Mouse (Mus musculus): Measurements from ENCODE around the gene Ncs1. TPM values are rescaled to one million over a fixed set of nuclear protein-coding genes. Genes with fewer than 3 reads are reported as not detected.
A peak's percentile ranks its signal among the peaks of the same experiment; 100 is the strongest.

Ncs1 gene
- 100 to 1,000 TPM; 236 to 243 TPM for total RNA-seq (2021)
- long read RNA-seq, experiment 1, full-length matches to known transcripts, result 220 of 338 reads
- long read RNA-seq, experiment 1, partial matches to known transcripts, result 106 of 338 reads
- long read RNA-seq, experiment 1, other reads (novel, unspliced or antisense), result 12 of 338 reads
- long read RNA-seq, experiment 2, full-length matches to known transcripts, result 89 of 198 reads
- long read RNA-seq, experiment 2, partial matches to known transcripts, result 105 of 198 reads
- long read RNA-seq, experiment 2, other reads (novel, unspliced or antisense), result 4 of 198 reads

DNA sequence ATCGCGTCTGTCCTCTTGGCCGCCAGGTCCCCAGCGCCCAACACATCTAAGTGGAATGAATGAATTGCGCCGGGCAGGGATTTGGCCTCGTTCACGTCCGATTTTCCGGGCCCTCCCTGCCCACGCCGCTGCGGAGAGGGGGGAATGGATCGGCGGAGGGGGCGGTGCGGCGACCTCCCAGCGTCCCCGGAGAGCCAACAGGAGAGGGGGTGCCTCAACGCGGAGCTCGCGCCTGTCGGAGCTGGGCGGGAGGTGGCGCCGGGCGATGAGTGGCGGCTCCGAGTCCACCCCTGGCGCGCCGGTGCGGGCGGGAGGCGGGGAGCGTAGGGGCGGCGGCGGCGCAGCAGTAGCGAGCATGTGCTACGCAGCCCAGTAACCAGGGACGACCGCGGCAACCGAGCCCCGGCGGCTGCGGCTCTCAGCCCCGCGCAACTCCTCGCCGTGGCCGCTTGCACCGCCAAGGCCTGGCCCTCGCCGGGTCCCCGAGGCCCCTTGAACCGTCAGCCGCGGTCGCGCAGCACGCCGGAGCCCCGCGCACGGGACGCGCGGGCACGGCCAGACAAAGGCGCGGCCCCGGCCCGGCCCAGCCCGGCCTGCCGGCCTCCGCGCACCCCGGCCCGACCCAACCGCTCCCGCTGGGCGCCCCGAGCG lies at the start of gene Ncs1:
Ncs1 (plus strand) TSS at position 333 of the 651 bp plus-strand sequence.
- DNase-seq (ENCODE audit: low spot score in 2 of 2), result peak; percentile 86 to 92

DNA sequence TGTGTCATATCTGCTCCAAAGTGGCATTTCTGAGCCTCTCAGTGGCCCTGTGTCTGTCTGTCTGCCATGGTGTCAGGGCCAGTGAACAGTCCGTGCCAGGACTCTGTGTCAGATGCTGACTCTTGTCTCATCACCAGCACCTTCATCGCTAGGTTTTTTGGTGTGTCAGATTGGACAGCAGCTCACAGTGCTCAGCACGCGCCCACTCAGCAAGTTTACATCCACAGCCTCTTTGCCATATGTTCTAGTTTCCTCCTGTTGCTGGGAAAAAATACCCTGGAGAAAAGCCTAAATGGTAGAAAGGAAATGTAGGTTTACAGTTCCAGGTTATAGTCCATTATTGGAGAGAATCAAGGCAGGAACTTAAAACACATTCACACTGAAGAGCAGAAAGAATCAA lies 47.0 kb upstream of the Ncs1 start:
- DNase-seq (ENCODE audit: low spot score in 2 of 2), result peak; percentile 47 to 60

DNA sequence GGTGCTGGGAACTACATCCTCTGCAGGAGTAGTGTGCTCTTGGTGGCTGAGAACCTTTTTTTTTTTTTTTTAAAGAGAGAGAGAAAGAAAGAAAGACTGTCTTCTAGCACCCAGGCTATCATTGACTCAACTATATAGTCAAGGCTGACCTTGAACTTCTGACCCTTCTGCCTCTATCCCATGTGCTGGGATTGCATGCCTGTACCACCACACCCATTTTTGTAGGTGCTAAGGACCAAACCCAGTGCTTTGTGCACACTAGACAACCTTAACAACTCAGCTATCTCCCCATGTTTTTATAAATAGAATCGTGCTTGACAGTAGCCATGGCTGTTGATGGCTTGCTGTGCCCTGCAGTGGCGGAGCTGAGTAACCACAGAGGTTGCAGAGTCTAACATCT lies 45.6 kb upstream of the Ncs1 start:
- no peak for DNase-seq (ENCODE audit: low spot score in 2 of 2)

DNA sequence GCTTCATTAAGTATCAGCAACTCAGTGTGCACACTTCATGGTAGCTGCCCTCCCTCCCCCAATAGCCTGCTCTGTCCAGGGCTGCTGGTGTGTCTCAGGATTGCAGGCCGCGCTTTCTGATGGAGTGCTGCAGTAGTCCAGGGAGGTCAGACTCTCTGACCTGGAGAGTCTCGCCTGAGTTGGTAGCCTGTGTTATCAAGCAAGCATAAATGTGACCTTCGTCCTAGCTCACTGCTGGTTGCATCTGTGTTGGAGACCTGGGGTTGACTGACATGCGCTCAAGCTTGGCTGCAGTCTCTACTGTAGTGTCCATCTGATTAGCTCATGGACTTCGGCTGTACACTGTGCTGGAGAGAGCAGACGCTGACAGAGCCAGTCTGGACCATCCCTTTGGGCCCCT lies 43.8 kb upstream of the Ncs1 start:
- DNase-seq (ENCODE audit: low spot score in 2 of 2), result no peak

DNA sequence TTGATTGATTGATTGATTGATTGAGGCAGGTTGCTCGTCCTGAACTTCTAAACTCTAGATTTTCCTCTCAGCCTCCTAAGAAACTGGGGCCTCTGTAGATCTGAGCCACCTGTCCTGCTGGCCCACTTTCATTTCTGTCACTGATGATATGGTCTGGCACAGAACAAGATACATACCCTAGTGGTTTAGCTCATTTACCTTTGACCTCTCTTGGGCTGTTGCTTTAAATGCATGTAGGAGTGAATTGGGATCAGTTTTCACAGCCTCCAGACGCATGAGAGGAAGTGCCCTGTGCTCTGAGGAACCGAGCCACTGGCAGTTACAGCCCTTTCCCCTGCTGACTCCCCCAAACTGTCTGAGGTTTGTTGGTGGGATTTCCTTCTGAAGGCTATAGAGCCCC lies 43.3 kb upstream of the Ncs1 start:
- DNase-seq (ENCODE audit: low spot score in 2 of 2), result no peak

DNA sequence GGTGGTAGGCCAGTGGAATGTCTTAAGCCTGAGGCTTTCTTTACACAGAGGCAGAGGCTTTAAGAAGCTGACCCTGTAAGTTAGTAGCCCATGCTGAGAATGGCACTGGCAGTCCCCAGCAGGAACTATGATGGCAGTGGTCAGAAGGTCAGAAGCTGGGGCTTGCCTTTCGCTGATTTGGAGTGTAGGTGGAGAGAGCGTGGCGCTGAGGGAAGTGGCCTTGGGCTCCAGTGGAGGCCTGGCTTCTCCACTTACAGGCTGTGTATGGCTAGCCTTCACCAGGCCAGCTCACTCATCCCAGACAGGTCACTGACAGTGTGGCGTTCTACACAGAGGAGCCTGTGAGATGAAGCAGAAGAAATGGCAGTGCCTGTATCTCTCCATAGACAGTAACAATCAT lies 42.7 kb upstream of the Ncs1 start:
- no peak for DNase-seq (ENCODE audit: low spot score in 2 of 2)

DNA sequence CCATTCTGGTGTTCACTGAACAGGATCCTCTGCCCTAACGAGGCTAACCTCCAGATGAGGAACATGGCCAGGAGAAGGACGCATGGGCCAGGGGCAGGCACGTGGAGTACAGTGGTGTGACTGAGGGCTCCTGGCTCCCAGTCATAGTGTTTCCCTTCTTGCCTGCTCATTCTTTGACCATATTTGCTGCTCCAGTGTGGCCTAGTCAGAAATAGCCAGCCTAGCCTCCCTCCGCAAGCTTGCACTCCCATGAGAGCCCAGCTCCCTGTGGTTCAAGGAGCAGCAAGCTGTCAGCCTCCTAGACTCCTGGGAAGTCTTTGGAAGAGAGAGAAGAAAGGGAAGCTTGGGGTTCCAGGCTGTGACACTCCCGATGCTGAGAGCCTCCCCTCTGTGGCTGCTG lies 40.9 kb upstream of the Ncs1 start:
- DNase-seq (ENCODE audit: low spot score in 2 of 2), result no peak

DNA sequence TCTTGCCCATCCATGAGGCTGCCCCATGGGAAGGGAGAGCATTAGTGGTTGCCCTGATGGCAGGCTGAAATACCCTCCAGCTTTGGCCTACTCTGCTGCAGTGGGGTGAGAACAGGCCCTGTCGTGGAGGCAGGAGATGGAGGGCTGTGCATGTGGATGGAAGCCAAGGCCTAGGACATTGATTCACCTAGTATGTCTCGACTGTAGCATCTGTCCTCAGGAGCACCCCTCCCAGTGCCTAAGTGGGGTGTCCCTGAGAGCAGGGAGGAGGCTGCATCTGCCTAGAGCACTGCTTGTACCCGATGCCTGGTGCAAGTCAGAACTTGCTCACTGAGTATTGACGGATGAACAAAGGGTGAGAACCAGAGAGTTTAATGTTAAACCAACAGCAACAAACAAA lies 39.4 kb upstream of the Ncs1 start:
- no peak for DNase-seq (ENCODE audit: low spot score in 2 of 2)

DNA sequence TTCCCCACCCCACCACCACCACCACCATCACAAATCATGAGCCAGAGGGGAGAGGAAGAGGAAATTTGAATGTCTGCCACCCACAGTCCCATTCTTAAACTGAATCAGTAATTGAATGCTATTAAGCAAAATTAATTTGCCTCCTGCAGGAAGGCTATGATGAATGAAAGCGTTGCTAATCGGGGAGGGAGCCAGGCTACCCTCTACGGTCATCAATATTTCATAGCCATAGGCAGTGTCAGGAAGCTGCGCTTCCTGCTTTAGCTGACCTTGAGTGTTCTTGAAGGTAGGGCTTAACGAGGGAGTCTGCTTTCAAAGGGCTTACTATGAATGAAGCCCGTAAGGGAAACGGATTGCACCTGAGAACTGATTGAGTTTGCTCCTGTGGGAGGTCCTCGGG lies 38.7 kb upstream of the Ncs1 start:
- no peak for DNase-seq (ENCODE audit: low spot score in 2 of 2)

DNA sequence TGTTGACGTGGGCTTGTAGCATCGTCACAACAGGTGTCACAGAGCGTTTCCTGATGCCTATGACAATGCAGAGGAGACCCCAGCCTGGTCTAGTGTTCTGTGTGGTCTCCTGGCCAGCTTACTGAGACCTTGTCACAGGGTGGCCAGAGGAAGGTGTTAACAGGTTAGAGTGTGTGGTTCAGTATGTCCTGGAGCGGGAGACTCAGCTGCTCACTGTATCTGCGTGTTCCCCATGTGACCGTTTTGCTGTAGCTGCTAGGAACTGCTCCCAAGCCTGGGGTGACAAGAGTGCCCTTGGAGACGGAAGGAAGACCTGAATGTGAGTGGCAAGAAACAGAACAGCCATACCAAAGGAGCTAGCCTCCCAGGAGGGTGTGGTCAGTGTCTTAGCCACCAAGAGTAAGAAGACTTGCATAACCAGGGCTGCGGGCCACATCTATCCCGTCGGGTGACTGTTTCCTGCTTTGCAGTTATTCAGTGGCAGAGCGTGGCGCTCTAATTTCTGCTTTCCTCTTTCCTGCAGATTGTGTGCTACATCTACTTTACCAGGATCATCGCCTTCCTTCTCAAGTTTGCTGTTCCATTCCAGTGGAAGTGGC lies 37.0 kb upstream of the Ncs1 start:
- no peak for DNase-seq (ENCODE audit: low spot score in 2 of 2)

DNA sequence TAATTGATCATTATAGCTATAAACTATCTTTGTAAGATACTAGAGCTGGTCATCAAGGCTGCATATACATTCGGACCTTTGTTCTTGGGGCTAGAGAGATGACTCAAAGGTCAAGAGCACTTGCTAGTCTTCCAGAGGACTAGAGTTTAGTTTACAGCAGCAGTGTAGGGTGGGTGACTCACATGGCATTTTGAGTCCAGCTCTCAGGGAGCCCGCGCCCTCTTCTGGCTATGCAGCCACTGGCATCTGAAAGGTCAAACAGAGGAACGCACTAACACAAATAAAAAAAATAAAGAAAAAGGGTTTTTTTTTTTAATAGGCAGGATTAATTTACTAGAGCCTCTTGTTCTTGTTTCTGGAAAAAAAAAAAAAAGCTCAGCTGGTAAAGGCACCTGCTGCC lies 36.1 kb upstream of the Ncs1 start:
- peak in 1 of 2 experiments; percentile 30 for DNase-seq (ENCODE audit: low spot score in 2 of 2)

DNA sequence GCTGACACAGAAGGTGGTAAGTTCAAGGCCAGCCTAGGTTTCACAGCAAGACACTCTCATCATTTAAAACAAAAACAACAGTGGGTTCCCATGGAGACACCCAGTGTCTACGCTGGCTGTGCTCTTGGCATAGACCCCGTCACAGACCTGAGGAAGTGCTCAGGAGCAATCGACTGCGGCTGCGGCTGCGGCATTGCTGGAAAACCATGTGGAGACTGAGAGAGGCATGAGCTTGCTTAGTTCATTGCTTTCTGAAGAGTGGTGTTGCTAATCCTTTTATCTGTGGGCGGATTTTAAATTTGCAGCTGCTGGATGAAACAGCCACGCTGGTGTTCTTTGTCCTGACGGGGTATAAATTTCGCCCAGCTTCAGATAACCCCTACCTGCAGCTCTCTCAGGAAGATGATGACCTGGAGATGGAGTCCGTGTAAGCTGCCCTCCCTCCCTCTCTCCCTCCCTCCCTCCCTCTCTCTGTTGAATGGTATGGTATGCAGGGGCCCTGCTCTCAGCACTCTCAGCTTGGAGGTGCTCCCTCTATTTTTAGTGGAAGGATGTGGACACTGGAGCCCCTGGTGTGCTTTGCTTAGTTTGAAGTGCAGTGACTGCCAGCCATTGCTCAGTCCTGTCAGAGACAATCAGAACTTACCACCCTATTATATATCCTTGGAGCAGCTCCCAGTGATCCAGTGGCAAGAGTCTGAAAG lies 35.3 kb upstream of the Ncs1 start:
- no peak for DNase-seq (ENCODE audit: low spot score in 2 of 2)

DNA sequence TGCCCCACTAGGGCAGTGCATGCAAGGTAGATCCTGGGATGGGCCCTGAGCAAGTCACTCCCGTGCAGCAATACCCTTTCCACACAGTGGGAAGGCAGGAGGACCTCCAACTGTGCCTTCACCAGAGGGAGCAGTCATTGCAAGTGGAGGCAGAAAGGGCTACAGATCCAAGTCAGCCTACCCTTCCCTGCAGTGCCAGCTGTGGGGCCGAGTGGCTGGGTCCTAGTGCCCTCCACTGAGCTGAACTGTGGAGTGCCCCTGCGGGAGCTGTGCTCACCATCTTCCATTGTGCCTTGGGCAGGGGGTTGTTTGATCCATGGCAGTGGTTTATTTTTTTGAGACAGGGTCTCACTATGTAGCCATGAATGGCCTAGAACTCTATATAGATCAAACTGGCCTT lies 34.4 kb upstream of the Ncs1 start:
- no peak for DNase-seq (ENCODE audit: low spot score in 2 of 2)

DNA sequence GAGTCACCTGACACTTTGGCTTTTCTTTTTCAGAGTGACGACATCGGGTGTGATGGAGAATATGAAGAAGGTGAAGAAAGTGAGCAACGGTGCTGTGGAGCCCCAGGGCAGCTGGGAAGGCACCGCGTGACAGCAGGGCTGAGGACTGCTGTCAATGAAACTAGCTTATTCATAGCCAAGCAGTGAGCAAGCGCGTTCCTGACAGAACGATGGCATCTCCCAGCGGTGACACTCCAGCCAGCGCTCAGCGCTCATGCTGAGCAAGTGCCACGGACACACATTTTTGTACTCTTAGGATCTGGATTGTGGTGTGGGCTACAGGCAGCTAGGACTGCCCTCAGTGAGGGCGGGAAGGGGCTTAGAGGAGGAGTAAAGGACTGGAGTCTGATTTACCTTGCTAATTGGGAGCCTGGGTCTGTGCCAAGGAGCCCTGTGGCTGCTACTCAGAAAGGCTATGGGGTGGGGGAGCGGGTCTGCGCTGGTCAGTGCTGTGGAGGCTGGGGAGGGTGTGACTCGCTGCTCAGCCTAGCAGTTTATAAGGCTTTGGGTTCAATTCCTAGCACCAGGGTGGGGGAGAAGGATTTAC lies 31.3 kb upstream of the Ncs1 start:
- DNase-seq (ENCODE audit: low spot score in 2 of 2), result no peak

DNA sequence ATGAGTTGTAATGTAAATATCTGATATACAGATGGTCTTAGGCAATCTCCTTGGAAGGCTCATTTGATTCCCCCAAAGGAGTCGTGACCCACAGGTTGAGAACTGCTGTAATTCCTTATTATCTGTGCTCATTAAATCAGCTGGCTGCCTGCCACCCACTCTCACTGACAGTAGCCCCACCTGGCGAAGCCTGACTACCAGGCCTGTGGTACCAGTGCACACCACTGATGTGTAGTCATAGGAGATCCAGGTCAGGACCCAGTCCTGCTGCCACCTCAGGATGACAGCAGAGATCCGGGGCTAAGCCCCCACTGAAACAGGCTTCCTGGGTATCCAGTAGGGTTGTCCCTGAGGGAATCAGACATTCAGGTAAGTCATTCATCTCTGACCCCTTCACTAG lies 27.0 kb upstream of the Ncs1 start:
- DNase-seq (ENCODE audit: low spot score in 2 of 2), result no peak

DNA sequence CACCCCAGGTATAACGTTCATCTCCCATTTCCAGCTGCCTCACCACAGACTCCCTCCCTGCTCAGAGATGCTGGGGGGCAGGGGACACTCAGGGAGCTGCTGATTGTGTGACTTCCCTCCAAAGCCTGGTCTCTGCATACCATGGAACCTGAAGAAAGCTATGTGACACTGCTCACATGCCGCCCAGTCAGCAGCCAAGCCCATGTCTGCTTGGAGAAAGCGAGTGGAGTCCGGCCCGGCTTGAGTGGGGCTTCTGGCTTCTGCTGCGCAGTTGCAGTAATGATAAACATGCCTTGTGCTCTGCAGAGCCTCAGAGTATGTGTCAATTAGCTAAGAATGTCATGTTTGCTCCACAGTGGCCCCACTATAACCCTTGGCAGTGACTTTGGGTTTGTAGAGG lies 26.2 kb upstream of the Ncs1 start:
- DNase-seq (ENCODE audit: low spot score in 2 of 2), result no peak

DNA sequence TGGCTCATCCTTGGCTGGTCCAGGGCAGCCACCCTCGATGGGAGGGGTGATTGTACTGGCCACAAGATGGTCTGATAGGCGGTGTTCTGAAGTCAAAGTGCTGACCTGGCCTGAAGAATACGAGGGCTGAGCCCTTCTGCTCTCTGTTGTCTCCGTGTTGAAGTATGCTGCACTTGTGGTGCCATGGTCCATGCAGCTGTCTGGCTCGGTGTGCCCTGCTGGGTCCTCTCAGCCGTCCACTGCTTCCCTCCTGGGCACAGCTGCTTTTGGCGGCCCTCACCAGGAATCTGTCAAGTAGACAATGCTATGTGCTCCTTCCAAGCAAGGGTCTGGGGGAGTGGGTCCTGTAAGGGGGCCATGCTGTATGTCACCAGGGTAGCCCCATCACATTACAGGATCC lies 24.8 kb upstream of the Ncs1 start:
- DNase-seq (ENCODE audit: low spot score in 2 of 2), result no peak

DNA sequence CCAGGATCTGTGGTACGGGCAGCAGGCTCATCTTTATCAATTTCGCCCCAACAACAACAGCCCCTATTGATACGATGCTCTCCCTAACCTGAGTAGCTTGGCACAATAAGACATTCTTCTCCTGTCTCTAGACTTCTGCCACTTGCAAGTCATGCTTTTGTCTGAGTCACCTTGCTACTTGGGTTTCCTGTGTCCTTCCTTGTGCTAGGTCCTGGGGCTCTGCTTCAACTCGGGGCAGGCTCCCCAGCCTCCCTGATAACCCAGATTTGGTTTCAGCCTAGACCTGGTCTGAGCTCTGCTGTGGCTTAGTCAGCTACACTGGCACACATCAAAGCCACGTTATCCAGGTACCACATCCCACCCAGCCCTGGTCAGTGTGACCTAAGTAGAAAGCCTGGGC lies 24.0 kb upstream of the Ncs1 start:
- no peak for DNase-seq (ENCODE audit: low spot score in 2 of 2)

DNA sequence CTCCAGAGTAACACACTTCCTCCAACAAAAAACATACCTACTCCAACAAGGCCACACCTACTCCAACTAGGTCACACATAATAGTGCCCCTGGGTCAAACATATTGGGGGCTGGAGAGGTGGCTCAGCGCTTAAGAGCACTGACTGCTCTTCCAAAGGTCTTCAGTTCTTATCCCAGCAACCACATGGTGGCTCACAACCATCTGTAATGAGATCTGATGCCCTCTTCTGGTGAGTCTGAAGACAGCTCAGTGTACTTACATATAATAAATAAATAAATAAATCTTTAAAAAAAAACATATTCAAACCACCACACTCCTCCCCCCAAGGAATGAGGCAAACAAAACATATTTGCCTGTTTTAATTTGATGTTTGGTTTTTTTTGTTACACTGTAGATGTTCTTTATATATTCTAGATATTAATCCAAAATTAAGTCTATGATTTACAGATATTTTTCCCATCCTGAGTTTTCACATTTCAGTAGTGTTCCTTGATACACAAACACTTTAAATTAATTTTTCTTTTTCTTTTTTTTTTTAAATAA lies 16.8 kb upstream of the Ncs1 start:
- no peak for DNase-seq (ENCODE audit: low spot score in 2 of 2)

DNA sequence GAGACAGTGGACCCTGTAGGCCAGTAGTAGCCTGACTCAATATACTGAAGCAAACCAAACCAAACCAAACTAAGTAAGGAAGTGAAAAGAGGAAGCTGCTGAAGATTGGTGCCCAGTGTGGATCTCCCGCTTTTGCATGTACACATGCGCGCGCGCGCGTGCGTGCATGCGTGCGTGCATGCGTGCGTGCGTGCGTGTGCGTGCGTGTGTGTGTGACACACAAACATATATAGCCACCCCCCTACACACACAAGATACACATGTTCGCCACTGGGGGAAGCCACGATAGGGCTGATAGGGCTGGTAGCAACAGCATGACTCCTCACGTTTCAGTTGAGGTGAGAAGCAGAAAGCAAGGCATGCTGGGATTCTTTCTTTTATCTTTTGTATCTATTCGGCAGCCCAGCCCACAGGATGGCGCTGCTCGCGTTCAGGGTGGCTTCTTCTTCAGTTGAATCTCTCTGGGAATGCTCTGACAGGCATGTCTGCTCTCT lies 6.4 kb upstream of the Ncs1 start:
- no peak for DNase-seq (ENCODE audit: low spot score in 2 of 2)

DNA sequence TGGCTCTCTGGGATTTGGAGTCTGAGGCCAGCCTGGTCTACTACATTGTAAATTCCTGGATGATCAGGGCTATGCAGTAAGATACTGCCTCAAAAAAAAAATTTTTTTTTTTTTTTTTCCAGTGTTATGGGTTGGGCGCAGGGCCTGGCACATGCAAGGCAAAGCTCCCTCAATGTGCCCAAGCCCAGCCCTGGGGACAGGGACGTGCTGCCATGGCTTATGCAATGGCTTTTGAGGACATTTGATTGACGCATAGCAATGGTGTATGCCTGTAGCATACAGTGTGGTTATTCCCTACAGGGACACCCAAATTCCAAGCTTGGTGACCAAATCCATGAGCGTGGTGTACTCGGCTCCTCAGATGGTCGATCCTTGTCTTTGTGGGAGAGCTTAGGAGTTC lies 5.8 kb upstream of the Ncs1 start:
- no peak for DNase-seq (ENCODE audit: low spot score in 2 of 2)
